Mouse (Mus musculus) embryonic fibroblast, embryonic 13.5 days (primary cell): ENCODE data around the gene Nlgn2.

Experiments
- CTCF ChIP-seq: IDR thresholded peaks from 2 replicates; pipeline ENCODE4 v1.5.1; 2011; ENCODE audit warnings: mild to moderate bottlenecking, control low read depth, low read length, moderate library complexity, borderline replicate concordance; ENCODE audit not compliant: insufficient read depth
- POLR2A ChIP-seq: IDR thresholded peaks from 2 replicates; pipeline ENCODE4 v1.6.1; 2011; ENCODE audit warnings: low read depth, mild to moderate bottlenecking, control low read depth, low read length, moderate library complexity

- TF ChIP-seq CTCF (no peak), POLR2A (no peak)
These were observed 29.9 kb downstream of the Nlgn2 start for GRCm38 (mm10) chr11:69807641-69808040.
